Mouse (Mus musculus) liver, embryonic 14.5 days (tissue): ENCODE data around the gene Dag1.

Experiments
- CTCF ChIP-seq: IDR thresholded peaks from 2 replicates; pipeline ENCODE4 v1.5.1; 2016; ENCODE audit warnings: antibody characterized with exemption, low read depth, control low read depth
- EP300 ChIP-seq: IDR thresholded peaks from 2 replicates; pipeline ENCODE4 v1.6.1; 2016; ENCODE audit warnings: antibody characterized with exemption, low read depth

- TF ChIP-seq CTCF (no peak), EP300 (no peak)
These were observed 43.9 kb downstream of the Dag1 start for GRCm38 (mm10) chr9:108219766-108220379.
